Mouse (Mus musculus) frontal cortex, postnatal 36 days (tissue): ENCODE results near the gene March1.

ENCODE experiments used
- DNase-seq, 2 experiments: peaks; one replicate each; pipeline ENCODE4 v3.0.0; 2022; ENCODE audit warnings: low spot score in 2 of 2

March1 gene

DNA sequence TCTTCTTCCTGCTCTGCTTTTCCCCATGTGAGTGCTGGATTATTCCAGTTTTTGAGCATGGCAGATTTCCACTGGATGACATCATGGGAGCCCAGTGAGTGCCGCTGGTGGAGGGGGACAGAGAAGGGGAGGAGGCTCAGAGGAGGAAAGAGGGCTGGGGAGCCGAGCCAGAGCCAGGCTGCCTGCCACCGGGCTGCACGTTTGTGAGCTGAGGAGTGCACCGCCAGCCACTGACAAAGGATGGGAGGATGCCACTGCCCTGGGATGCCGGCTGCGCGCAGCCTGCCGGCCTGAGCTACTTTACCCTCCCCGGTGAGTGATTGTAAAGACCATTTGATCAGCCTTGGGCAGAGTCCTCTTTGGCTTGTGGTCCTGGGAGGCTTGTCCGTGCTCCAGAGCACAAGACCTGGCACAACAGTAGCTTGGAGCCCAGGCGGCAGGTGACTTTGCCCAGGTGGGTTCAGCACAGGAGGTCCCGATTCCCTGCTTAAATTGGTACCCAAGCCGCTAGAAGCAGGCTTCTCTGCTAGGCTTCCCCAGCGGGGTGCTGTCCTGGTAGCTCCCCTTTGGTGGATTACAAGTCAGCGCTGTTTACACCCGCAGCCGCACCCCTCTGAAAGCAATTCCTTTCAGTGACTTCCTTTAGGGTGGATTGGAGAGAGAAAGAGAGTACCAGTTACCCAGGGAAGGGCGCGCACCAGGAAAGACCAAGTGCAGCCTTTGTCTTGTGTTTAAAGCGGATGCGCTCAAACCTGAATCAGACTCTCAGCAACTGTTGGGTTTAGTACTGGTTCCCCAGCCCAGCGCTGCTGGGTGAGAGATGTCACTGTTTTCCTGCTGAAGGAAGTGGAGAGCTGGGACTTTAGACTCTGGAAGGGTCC is at the start of gene March1:
Gene March1 (plus strand): TSS at position 30 of the 881 bp plus-strand sequence.
- peak; percentile 76 to 77 for DNase-seq

DNA sequence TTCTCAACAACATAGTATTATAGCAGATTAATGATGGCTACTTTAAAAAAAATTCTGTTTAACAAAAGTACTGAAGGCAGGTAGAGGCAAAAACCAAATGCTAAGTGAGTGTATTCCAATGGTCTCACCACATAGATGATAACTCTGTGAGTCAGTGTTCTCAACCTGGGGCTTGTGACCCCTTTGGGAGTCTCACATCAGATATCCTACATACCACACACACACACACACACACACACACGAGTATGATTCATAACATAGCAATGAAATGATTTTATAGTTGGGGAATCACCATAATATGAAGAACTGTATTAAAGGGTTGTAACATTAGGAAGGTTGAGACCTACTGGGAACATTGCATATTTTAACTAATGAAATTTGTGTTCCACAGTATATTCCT is 30.8 kb upstream of the March1 start:
- no peak for DNase-seq

DNA sequence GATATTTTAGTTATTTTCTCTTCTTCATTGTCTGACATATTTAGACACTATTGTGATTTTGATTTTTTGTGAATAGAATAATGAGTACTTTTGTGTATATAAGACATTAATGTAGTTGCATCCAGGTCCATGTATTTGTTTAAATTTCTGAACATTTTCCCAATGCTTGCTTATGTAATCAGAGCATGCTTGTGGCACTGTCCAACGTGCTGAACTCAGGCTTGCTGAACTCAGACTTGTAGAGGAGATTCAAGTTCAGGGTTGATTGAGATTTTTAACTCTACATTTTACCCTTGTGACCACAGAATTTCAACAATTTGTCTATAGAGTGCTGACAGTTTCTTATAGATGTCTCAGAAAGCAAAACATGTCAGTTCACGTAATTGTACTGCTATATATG is 14.5 kb upstream of the March1 start:
- no peak for DNase-seq

DNA sequence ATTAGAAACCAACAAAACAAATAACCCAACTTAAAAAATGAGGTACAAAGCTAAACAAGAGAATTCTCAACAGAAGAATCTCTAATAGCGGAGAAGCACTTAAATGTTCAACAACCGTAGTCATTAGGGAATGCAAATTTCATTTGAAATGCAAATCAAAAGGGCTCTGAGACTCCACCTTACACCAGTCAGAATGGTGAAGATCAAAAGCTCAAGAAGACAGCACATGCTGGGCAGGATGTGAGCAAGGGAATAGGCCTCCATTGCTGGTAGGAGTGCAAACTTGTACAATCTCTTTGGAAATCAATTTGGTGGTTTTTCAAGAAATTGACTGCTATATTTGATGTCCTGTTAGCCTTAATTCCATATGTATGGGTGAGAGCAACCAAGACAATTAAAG is 8.2 kb upstream of the March1 start:
- no peak for DNase-seq

DNA sequence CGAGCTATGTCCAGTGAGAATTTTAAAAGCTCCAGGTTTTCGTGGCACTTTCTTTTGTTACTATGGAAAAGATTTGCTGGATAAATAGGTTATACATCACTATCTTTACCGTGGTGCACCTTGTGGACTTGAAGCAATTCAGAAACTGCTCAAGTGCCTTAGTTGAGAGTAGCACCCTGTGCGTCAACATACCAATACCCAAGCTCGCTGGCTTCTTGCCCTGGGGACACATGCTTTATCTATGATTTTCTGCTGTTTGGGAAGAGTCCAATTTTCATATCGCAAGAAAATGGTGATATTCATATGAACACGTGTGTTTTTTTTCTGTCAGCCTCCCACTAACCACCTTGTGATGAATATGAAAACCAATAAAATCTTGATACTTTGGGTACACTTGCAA is 1.3 kb downstream of the March1 start:
- peak in 1 of 2 experiments; percentile 29 for DNase-seq

DNA sequence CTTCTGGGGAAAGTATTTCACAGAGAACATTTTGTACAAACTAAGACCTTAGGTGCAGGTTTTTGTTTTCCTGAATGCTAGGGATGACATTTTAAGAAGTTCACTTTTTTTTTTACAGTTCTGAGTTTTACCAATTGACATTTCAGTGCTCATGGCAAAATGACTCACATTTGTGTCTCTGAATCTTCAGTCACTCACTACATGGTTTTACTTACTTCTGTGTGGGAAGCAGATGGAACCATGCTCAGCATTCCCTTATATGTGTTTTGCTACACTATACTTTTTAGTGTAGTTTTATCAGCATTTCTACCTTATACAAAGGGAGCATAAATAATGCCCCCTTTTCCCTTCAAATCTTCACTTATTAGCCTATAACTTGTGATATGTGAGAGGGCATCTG is 27.2 kb downstream of the March1 start:
- no peak for DNase-seq

DNA sequence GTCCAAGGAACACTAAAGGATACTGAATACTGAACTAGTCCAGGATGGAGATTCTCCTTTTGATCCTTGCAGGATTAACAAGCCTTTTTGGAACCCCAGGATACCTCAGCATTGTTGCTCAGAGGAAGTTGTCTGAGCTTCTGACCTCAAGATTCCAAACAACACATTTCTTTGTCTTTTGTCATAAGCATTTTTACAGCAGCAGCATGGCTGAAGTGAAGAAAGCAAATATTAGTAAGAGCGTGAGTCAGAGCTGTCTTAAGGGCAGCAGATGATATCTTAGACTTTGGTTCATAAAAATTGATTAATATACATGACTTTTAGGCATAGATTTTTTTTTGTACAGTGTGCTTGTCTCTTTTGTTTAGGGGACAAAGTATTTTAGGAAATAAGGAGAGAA is 27.8 kb downstream of the March1 start:
- DNase-seq, result no peak

DNA sequence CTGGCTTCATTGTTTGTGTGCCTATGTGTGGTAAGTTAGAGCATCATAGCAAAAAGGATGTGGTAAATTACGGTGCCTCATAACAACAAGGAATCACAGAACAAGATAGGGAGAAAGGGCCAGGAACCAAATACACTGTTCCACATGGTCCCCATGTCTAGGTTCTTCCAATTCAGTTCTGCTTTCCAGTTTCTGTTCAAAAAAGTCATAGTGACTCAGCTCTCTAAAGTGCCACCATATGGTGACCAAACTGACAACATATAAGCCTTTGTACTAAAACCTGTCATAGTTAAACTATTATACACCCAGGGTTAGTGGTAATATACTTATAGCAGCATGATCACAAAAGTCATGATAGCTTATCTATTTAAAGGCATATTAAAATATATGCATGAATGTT is 28.2 kb downstream of the March1 start:
- DNase-seq, result no peak

DNA sequence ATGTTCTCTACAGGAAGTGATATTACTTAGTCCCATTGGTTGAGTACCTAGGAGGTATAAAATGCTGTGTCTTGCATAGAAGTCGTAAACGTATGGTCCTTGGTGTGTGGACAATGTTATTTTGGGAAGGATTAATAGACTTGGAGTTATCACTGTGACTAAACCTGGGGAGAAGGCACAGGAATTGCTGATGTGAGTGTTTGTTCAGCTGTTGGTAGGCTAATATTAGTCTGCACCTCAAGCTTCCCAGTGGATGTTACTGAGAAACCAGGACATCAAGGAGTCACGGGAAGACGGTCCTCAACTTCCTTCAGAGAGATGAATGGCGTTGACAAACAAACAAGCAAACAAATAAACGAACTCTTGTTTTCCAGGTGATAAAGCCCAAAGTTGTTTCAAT is 38.2 kb downstream of the March1 start:
- no peak for DNase-seq

DNA sequence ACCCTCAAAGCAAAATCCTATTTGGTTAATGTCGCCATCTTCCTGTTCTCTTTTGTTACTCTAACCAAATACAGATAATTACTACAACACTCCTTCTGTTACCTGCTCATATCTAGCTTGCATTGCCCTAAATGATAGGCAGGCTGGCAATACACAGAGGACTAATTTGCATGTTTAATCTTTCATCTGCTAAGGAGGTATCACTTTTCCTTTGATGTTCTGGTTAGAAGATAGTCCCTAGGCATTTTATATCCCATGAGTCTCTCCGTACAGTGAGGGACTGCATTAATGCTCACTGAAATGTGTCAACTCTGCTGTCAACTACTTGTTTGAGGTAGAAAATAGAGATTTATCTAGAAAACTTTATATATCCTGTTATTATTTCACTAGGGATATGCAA is 44.2 kb downstream of the March1 start:
- DNase-seq, result no peak

DNA sequence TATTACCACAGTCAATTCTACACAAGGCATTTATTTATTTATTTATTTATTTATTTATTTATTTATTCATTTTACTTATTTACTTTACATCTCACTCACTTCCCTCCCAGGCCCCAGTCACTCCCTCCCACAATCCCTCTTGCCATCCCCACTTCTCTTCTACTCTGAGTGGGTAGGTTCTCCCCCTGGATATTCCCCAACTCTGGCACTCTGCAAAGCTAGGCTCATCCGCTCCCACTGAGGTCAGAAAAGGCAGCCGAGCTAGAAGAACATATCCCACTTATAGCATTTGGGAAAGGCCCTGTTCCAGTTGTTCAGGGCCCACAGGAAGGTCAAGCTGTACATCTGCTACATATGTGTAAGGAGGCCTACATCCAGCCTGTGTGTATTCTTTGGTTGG is 48.1 kb downstream of the March1 start:
- DNase-seq, result no peak

DNA sequence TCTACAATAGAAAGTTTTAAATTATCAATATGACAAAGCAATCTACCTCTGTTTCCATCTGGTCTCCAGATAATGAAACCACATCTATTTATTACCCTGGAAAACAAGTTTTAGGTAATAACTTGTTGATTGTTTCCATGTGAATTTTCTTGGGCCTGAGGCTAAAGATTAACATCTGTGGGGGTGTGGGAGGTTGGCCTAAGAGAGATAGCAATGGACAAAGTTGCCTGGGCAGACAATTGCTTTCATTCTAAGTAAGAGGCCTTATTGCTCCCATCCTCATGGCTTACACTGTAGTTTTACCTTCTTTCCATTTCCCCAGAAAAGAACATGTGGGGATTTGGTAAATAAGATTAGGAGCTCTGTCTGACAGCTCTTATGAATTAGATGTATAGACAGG is 125.4 kb downstream of the March1 start:
- DNase-seq, result no peak

DNA sequence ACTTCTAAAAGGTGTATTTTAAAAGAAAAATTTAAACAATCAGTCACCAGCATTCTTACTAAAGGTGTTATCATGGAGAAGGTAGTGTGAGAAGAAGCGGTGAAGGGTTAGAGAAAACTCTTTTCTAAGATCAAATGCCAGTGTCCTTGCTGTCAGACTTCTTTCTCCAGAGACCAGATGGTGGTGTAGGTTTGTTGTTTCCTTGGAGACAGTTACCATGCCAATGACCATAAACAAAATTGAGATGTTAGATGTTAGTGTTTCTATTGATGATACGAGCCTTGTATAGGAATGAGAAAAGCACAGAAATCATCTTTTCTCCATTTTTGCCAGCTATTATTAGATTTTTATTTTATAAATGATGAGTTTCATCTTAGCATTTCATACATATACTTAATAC is 158.1 kb downstream of the March1 start:
- no peak for DNase-seq

DNA sequence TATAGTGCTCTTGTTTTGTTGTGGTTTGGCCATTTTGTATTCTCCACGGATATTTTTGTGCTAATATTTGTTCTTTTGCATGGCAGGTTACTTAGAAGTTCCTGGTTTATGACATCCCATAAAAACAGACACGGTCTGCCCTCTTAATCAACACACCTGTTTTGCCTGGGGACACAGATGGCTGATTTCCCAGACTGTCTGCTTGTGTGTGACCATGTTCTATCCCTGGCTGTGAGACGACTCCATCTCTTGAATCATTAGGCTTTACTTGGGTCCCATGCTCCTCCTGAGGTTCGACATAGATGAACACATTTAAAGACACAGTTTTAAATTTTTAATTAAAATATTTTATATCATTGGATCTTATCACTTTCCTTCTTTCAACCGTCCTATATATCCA is 163.5 kb downstream of the March1 start:
- DNase-seq, result no peak

DNA sequence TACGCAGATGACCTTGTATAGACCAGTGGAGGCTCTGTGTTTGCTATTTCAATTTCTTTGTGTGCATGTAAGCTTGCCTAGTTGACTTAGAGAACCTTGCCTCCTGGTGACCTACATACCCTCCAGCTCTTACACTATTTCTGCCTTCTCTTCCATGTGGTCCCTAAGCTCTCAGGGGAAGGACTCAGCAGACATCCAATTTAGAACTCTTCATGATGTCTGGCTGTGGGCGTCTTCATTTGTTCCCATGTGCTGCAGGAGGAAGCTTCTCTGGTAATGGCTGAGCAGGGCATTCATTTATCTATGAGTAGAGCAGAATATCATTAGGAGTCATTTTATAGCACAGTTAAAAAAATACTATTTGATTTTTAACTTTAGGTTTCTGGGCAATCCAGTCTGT is 195.3 kb downstream of the March1 start:
- no peak for DNase-seq

DNA sequence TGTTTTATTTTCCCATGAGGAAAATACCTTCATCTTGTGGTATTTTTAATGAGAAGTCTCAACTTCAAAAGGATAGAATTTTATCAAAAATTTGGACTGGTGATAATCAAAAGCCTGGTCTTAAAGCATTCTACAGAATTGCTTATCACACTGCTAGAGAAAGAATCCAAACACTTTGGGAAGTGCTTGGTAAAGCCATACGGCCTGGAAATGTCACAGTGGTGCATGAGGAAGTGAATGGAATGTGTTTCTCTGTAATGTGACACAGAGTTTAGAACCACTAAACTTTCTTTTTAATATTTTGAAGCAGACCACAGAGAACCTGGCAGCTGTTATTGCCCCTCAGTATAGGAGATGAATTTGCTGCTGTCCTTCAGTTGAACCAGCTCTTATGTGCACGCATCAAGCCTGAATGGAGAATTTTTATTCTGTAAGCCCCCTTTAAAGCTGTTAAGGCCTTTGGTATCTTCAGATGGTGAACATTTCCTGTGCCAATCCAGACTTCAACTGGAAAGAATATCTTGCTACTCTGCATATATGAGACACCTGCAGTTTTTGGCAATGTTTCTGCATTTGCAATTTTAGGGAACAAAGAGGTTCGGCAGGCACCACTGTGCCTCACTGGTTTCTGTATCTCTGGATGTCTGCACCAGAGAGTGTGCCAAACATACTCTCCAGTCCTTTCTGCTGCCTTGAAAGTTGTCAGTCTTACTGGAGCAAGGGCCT is 304.8 kb downstream of the March1 start:
- peak; percentile 2 to 33 for DNase-seq

DNA sequence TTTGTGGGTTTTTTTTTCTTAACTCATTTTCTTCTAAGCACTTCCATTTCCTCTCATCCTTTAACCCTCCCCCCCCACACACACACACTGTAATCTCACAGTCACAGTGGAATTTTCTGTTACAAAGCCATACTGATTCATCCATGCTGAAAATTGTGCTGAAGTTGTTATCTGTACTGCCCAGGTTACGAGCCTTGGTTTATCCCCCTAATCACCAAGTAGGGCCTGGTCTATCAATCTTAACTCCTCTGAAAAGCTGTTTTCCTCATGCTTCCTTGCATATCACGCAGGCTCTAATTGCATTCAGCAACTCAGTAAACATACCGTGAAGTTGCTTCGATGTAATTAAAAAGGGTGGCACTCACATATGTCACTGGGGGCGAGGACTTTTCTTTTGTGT is 339.2 kb downstream of the March1 start:
- no peak for DNase-seq

DNA sequence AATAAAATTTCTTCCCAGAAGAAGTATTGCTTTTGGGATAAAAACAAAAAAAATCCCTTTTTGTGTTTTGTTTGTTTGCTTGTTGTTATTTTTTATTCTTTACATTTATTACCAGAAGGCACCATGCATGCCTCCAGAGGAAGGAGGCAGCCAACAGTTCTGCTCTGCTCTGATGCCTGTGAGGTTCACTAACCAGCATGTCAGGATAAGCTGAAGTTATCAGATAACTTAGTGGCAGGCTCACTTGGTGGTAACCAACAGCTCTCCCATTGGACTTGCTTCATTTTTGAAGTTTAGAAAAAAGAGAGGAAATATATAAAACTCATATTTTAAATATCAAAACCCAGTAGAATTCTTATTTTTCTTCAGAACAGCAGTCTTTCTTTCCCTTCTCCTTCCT is 339.8 kb downstream of the March1 start:
- no peak for DNase-seq

DNA sequence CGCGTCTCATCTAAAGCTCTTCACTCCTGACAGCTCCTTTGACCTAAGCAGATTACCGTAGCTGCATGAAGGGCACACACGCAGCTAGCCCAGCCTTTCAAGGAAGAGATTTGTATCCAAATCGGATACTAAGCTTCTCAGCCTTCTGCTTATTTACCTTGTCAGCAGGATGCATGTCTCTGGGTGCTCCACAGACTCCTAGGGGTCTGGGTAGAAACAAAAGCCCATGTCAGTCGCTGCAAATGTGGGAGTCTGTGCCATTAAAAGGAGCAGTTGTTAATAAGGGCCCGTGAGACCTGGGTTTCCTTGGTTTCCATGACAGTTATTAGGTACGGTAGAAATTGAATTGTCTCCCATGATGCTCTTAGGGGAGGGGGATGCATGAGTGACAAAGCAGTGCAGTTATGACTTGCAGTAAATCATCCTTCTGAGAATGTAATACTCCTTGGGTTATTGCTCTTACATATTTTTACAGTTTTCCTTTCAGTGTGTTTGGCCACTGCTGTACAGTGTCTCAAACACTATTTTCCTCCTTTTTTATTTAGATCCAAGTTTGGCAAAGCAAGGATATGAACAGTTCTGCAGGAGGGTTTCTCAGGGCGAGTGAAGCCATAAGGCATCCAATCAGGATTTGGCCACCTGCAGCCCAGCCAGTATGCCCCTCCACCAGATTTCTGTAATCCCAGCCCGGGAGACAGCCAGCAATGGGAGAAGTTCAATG is 349.0 kb downstream of the March1 start:
- DNase-seq, result no peak

DNA sequence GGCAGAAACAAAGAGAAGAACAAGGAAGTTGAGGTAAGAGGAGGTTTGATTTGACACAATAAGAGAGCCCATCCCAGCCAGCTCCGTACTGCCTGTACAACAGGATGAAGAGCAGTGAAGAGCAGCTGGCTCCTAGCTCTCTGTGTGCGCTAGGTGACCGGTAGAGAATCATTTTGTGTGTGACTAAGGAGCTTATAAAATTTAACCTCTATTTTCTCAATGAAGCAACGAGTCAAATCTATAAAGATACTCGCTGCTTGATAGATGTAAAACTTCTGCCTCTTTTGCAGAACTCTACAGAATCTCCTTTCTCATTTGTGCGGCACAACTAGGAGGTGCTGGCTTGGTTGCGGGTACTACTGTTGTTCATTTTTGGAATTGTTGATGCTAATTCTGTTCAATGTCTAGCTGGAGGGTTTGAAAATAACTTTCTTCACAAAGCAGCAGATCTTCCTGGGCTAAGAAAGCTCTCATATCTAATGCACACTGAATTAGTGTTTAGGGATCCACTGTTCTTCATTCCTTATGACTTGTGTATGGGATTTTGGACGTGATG is 349.6 kb downstream of the March1 start:
- no peak for DNase-seq

DNA sequence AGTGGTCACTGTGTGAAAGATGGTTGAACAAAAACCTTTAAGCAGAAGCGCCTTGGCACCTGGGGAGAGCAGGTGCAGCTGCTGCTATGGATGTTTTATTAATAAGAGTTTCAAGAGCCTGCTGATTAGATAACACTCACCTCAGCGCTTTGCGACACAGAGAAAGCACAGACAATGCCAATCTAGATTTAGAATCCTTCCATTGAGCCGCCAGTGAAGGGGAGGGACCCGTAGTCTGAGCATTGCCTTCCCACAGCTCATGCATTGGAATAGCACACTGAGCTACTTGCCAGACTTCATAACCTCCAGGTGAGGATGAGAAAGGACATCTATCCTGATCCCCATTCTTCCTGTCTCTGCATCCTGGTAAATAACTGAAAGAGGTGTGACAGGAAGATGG is 359.2 kb downstream of the March1 start:
- no peak for DNase-seq

DNA sequence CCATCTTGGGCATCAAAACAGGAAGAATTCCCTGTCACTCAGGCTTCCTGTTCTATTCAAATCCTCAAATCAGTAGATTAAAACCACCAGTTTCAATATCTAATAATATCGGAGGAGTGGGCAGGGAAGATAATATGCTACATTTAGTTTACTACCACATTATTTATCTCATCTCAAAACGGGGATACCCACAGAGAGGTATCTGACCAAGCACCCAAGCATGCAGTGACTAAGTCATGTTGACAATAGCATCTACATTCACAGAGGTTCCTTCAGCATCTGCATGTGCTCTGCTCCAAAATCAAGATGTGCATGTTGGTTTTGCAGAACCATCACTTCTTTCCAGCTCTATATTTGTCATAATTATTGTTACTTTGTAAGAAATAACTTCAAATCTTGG is 364.3 kb downstream of the March1 start:
- DNase-seq, result no peak
